Mouse (Mus musculus): ENCODE measurements around the gene Gas6. TPM values are rescaled to one million over a fixed set of nuclear protein-coding genes. Genes with fewer than 3 reads are reported as not detected.

Gene Gas6
- total and polyA plus RNA-seq, 2 experiments from 2014 or later, result 63.0 to 91.0 TPM

DNA sequence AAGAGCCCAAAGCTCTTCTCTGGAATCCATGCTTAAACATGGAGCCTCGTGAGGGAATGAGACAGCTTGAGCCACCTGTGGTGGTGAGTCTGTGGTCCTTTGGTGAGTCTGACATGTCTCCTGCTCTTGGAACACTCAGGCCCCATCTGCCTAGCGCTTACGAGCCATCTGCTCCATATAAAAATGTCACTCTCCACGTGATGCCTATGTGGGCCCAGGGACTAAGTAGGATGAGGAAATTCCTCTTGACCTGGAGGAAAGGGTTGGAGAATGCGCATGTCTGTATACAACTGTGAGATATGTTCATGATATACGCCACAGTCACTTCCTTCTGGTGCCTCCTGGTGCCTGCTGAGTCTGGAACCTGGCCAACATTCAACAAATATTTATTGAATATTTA lies 18.4 kb upstream of the Gas6 start:
- H3K36me3 ChIP-seq (ENCODE audit: insufficient read depth, low read length), result no peaks in the 10 kb centered on the region
- TF ChIP-seq CTCF (IDR thresholded peaks at IDR 0.05), result no peak
- DNase-seq (ENCODE audit: low spot score), result peak; percentile 67
- 75% methylated on average over 6 of the region's 6 CpGs for WGBS
- no peaks in the 10 kb centered on the region for H3K4me1 ChIP-seq (ENCODE audit: insufficient read depth, low read length)
- no peak overlapping the region for H3K4me3 ChIP-seq (ENCODE audit: low read depth, low read length)
- H3K4me2 ChIP-seq (ENCODE audit: low read depth, low read length, poor library complexity, severe bottlenecking), result no peak overlapping the region
- no peak overlapping the region for H3K9ac ChIP-seq (replicated peaks; ENCODE audit: low read length, poor library complexity, severe bottlenecking)
- no peaks in the 10 kb centered on the region for H3K27me3 ChIP-seq (ENCODE audit: insufficient read depth, low read length)
- H3K9me3 ChIP-seq (ENCODE audit: low read length), result no peaks in the 10 kb centered on the region
- no peak for ATAC-seq (ENCODE audit: low FRiP score)
- no peak overlapping the region for H3K27ac ChIP-seq (ENCODE audit: low read depth, low read length)

DNA sequence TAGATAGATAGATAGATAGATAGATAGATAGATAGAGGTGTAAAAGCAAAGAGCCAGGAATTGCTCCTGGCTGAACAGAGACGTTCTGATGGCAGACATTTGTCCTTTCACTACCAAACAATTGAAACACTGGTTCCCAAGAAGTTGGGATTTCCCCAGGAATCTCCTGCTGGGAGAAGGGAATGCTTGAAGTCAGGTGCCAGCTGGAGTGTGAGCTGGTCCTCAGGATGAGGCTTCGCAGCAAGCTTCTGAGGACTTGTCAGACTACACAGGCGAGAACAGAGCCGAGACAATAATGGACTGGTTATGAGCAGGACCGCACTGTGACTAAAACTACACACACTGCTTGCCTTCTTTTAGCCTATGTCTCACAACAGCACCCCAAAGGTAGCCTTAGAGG lies 17.7 kb upstream of the Gas6 start:
- no peaks in the 10 kb centered on the region for H3K36me3 ChIP-seq (ENCODE audit: insufficient read depth, low read length)
- TF ChIP-seq CTCF (IDR thresholded peaks at IDR 0.05), result no peak
- ATAC-seq (ENCODE audit: low FRiP score) (no peak), DNase-seq (ENCODE audit: low spot score) (no peak)
- WGBS, result 65% methylated on average over 5 of the region's 5 CpGs
- H3K4me3 ChIP-seq (ENCODE audit: low read depth, low read length), result no peak overlapping the region
- H3K9ac ChIP-seq (replicated peaks; ENCODE audit: low read length, poor library complexity, severe bottlenecking), result no peak overlapping the region
- H3K4me1 ChIP-seq (ENCODE audit: insufficient read depth, low read length), result no peaks in the 10 kb centered on the region
- H3K27ac ChIP-seq (ENCODE audit: low read depth, low read length), result no peak overlapping the region
- H3K27me3 ChIP-seq (ENCODE audit: insufficient read depth, low read length), result no peaks in the 10 kb centered on the region
- H3K4me2 ChIP-seq (ENCODE audit: low read depth, low read length, poor library complexity, severe bottlenecking), result no peak overlapping the region
- no peaks in the 10 kb centered on the region for H3K9me3 ChIP-seq (ENCODE audit: low read length)

DNA sequence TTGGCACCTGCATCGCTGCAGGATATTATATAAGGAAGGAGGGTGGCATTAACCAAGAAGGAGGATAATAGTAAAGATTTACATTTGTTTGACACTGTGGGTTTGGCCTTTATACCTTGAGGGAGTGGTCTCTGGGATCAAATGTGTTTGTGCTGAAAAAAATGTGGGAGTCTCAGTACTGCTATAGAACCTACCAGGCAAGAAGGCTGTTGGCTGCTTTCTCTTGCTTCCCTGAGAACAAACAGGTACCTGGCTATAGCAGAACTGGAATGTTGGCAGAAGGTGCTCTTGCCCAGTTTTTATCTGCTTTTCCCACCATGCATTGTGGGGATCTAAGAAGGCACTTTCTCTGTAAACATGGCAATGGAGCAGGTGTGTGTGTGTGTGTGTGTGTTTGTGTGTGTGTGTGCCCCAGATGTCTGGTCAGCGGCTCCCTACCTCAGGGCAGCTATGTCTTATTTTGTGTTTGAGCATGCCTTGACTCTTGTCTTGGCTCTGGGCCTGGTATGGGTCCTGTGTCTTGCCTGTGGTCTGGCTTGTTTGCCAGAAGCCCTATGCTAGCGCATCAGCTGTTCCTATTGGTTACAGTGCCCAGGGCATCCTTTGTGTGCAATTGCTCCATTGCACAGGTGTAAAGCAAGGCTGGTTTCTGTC lies 13.1 kb upstream of the Gas6 start:
- H3K27ac ChIP-seq (ENCODE audit: low read depth, low read length), result no peak overlapping the region
- no peak overlapping the region for H3K9ac ChIP-seq (replicated peaks; ENCODE audit: low read length, poor library complexity, severe bottlenecking)
- H3K4me2 ChIP-seq (ENCODE audit: low read depth, low read length, poor library complexity, severe bottlenecking), result no peak overlapping the region
- no peaks in the 10 kb centered on the region for H3K4me1 ChIP-seq (ENCODE audit: insufficient read depth, low read length)
- H3K36me3 ChIP-seq (ENCODE audit: insufficient read depth, low read length), result no peaks in the 10 kb centered on the region
- TF ChIP-seq CTCF (IDR thresholded peaks at IDR 0.05), result no peak
- DNase-seq (ENCODE audit: low spot score) (no peak), ATAC-seq (ENCODE audit: low FRiP score) (no peak)
- 86% methylated on average over 3 of the region's 3 CpGs for WGBS
- no peaks in the 10 kb centered on the region for H3K9me3 ChIP-seq (ENCODE audit: low read length)
- H3K4me3 ChIP-seq (ENCODE audit: low read depth, low read length), result no peak overlapping the region
- H3K27me3 ChIP-seq (ENCODE audit: insufficient read depth, low read length), result no peaks in the 10 kb centered on the region

DNA sequence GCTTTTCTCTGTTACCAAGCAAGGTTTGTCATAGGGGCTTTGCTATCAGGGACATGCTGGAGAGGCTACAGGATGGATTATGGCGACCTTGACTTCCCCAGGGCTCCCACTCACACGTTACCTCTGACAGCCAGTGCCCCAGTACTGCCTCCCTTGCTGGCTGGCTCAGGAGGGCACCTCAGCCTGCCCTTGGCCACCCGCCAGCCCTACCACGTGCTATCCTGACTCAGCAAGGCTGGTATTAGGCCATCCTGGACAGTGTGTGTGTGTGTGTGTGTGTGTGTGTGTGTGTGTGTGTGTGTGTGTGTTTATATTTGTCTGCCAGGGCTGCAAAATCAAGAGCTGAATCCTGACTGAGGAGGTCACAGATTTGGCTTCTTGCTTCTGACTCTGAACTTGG lies 12.6 kb upstream of the Gas6 start:
- Histone ChIP-seq H3K36me3 (ENCODE audit: insufficient read depth, low read length) (no peaks in the 10 kb centered on the region), H3K9me3 (ENCODE audit: low read length) (no peaks in the 10 kb centered on the region), H3K4me1 (ENCODE audit: insufficient read depth, low read length) (no peaks in the 10 kb centered on the region), H3K27ac (ENCODE audit: low read depth, low read length) (no peak overlapping the region), H3K27me3 (ENCODE audit: insufficient read depth, low read length) (no peaks in the 10 kb centered on the region), H3K4me3 (ENCODE audit: low read depth, low read length) (no peak overlapping the region), H3K4me2 (ENCODE audit: low read depth, low read length, poor library complexity, severe bottlenecking) (no peak overlapping the region), H3K9ac (replicated peaks; ENCODE audit: low read length, poor library complexity, severe bottlenecking) (no peak overlapping the region)
- DNase-seq (ENCODE audit: low spot score) (no peak), ATAC-seq (ENCODE audit: low FRiP score) (no peak)
- WGBS, result 54% methylated on average over 4 of the region's 4 CpGs
- no peak for TF ChIP-seq CTCF (IDR thresholded peaks at IDR 0.05)

DNA sequence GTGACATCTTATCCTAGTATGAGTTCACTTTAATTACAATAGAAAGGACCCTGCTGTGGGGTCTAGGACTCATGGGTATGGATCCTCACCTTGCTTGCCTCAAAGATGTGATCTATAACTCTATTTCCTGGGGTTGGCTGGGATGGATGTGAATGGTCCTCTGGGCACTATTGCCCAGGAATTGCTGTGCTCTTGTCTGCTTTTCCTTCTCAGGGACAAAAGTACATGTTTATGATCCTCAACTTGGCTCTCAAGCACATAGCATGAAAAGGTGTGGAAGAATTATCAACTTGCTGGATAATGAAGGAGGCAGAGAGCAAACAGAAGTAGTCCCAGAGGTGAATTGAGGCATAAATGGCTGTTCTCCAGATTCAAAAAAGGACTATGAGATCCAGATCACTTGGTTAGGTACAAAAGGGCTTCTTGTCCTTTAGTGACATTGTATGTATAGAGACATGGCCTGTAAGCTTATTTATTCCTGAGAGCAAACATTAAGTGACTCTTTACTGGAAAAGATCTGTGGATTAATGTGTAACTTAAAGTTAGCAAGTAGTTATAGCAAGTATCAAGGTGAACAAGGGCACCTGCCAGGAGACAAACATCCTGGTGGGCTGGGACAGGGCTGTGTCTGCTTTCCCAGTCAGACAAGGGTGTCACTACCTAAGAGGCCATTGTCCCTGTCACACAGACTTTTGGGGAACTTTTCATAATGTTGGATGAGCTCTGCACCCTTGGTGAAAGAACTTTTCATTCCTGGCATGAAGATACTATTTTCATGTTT lies 10.8 kb upstream of the Gas6 start:
- H3K4me1 ChIP-seq (ENCODE audit: insufficient read depth, low read length), result no peaks in the 10 kb centered on the region
- no peaks in the 10 kb centered on the region for H3K36me3 ChIP-seq (ENCODE audit: insufficient read depth, low read length)
- no peak for DNase-seq (ENCODE audit: low spot score)
- no peak overlapping the region for H3K9ac ChIP-seq (replicated peaks; ENCODE audit: low read length, poor library complexity, severe bottlenecking)
- H3K4me3 ChIP-seq (ENCODE audit: low read depth, low read length), result no peak overlapping the region
- no peak overlapping the region for H3K27ac ChIP-seq (ENCODE audit: low read depth, low read length)
- no peak for ATAC-seq (ENCODE audit: low FRiP score)
- H3K4me2 ChIP-seq (ENCODE audit: low read depth, low read length, poor library complexity, severe bottlenecking), result no peak overlapping the region
- H3K9me3 ChIP-seq (ENCODE audit: low read length), result no peaks in the 10 kb centered on the region
- TF ChIP-seq CTCF (IDR thresholded peaks at IDR 0.05), result no peak
- H3K27me3 ChIP-seq (ENCODE audit: insufficient read depth, low read length), result no peaks in the 10 kb centered on the region

DNA sequence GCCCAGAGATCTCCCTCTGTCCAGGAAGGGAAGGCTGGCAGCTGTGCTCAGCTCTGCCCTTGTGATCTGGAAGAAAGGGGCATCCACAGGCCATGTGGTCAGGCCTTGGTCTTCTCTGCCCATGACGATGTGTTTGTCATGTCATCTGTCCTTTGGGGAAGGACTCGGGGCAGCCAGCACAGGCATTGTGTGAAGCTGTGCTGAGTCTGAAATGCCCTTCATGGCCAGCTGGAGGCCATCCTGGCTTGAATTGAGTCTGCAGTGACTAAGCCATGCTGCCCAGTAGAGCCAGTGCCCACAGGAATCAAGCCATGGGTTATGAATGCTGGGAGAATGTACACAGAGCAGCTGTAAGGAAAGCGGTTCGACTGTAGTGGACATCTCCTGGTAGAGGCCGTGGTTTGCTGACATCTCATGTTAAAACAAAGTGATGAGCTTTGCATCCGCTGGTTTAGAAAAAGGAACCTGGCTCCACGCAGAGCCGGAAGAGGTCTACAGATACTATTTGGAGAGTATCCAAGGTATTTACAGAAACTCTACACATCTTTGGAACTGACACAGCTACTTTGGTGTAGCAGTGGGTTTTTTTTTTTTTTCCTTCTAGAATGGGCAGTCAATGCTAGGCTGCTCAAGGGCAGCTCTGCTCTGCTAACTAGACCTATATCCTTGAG lies 9.8 kb upstream of the Gas6 start:
- 89% methylated on average over 8 of the region's 8 CpGs for WGBS
- TF ChIP-seq CTCF (IDR thresholded peaks at IDR 0.05), result no peak
- Histone ChIP-seq H3K9me3 (ENCODE audit: low read length) (no peaks in the 10 kb centered on the region), H3K27ac (ENCODE audit: low read depth, low read length) (no peak overlapping the region), H3K36me3 (ENCODE audit: insufficient read depth, low read length) (no peaks in the 10 kb centered on the region), H3K9ac (replicated peaks; ENCODE audit: low read length, poor library complexity, severe bottlenecking) (no peak overlapping the region), H3K4me1 (ENCODE audit: insufficient read depth, low read length) (no peaks in the 10 kb centered on the region), H3K4me3 (ENCODE audit: low read depth, low read length) (no peak overlapping the region), H3K27me3 (ENCODE audit: insufficient read depth, low read length) (no peaks in the 10 kb centered on the region), H3K4me2 (ENCODE audit: low read depth, low read length, poor library complexity, severe bottlenecking) (no peak overlapping the region)
- no peak for ATAC-seq (ENCODE audit: low FRiP score)
- no peak for DNase-seq (ENCODE audit: low spot score)
